Mouse (Mus musculus) neural tube, embryonic 15.5 days (tissue): ENCODE measurements at regions not wholly inside any gene's neighbourhood (a gene's known extent, or its start where the extent isn't known, plus 50 kb on each side); places are given as distances from the start of the nearest gene placed in this dataset.

Experiments used
- ATAC-seq: fragments of 200-750 bp; cut with Nextera tagmentation; 2 replicates; pipeline ENCODE4 v1.8.0; 2017; ENCODE audit warnings: mild to moderate bottlenecking, moderate TSS enrichment, moderate library complexity; ENCODE audit not compliant: low FRiP score
- H3K27ac ChIP-seq: fragments of 300-500 bp; sonication (generic); replicated peaks from 2 replicates; pipeline ENCODE4 v1.5.1; 2015; ENCODE audit warnings: mild to moderate bottlenecking, inconsistent platforms
- H3K27me3 ChIP-seq: fragments of 300-500 bp; sonication (generic); replicated peaks from 2 replicates; pipeline ENCODE4 v1.6.1; 2015; ENCODE audit warnings: inconsistent platforms
- H3K36me3 ChIP-seq: fragments of 300-500 bp; sonication (generic); 2 replicates; pipeline ENCODE4 v1.6.1; 2015; ENCODE audit warnings: inconsistent platforms
- H3K4me1 ChIP-seq: fragments of 300-500 bp; sonication (generic); 2 replicates; pipeline ENCODE4 v1.6.1; 2015; ENCODE audit warnings: inconsistent platforms
- H3K4me2 ChIP-seq: fragments of 300-500 bp; sonication (generic); 2 replicates; pipeline ENCODE4 v1.6.1; 2015; ENCODE audit warnings: inconsistent platforms, mild to moderate bottlenecking, moderate library complexity
- H3K4me3 ChIP-seq: fragments of 300-500 bp; sonication (generic); replicated peaks from 2 replicates; pipeline ENCODE4 v1.5.1; 2015; ENCODE audit warnings: mild to moderate bottlenecking, inconsistent platforms
- H3K9ac ChIP-seq: fragments of 300-500 bp; sonication (generic); replicated peaks from 2 replicates; pipeline ENCODE4 v1.6.1; 2015; ENCODE audit warnings: mild to moderate bottlenecking, inconsistent platforms
- H3K9me3 ChIP-seq: fragments of 300-500 bp; sonication (generic); replicated peaks from 2 replicates; pipeline ENCODE4 v1.6.1; 2016; ENCODE audit warnings: inconsistent platforms
- WGBS: fragments of 180-500 bp; shearing (Covaris S2); methylation state at CpG from one replicate; pipeline ENCODE4 v1.1.7; 2015; ENCODE audit warnings: mixed read lengths; 5-methylcytosine and 5-hydroxymethylcytosine counted together

DNA sequence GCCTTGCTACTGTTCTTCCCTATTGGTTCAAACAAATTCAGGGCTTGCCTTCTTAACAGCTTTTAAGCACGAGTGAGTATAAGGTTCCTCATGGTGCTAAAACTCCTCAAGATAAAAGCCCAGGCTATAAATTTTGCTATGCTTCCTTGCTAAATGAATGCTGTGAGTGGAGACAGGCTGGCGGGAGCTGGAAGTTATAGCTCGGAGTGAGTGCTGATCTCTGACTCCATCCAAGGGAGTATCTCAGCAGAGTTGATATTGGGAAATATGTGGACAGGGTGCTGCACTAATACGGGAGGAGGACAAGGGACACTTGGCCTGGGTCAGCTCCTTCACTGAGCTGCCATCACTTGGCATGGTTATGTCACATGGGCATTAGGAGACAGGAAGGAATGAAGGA is 123.5 kb upstream of the Pik3r1 start:
- H3K27ac ChIP-seq, result no peak overlapping the region
- no peak overlapping the region for H3K4me2 ChIP-seq
- no peak overlapping the region for H3K4me3 ChIP-seq
- no peaks in the 10 kb centered on the region for H3K4me1 ChIP-seq
- H3K27me3 ChIP-seq, result 0 out of 2 replicates have a peak, but pooled peaks cover 3% of the 10 kb centered on the region
- no peaks in the 10 kb centered on the region for H3K9me3 ChIP-seq
- no peak for ATAC-seq
- H3K9ac ChIP-seq, result no peak overlapping the region
- WGBS, result 58% methylated on average over 4 of the region's 4 CpGs
- H3K36me3 ChIP-seq, result no peaks in the 10 kb centered on the region

DNA sequence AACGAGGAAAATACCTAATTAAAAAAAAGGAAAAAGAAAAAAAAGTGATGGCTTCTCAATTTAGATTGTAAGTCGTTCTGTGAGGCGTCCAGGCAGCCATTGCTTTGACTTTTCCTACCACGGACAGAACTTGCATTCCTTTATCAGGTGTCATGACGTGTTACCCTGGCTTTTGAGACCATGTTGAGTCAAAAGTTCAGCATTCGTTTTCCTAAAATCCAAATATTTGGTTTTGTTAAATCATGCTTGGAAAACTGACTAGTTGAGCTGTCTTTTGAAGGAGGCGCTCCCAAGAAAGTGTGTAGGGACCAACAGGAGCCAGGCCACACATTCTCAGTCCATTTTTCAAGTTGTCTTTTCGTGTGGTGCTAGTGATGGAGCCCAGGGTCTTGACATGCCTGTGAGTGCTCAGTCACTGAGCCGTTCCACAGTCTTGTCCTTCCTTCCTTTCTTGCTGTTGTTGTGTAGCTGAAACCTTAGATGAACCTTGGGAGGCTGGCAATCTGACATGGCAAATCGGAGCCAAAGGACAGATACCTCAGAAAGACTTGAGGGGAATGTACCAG is 125.1 kb upstream of the Pik3r1 start:
- H3K36me3 ChIP-seq, result no peaks in the 10 kb centered on the region
- H3K4me1 ChIP-seq, result no peaks in the 10 kb centered on the region
- WGBS, result 90% methylated on average over 10 of the region's 10 CpGs
- H3K4me3 ChIP-seq, result no peak overlapping the region
- no peak overlapping the region for H3K9ac ChIP-seq
- H3K27ac ChIP-seq, result no peak overlapping the region
- H3K27me3 ChIP-seq, result 0 out of 2 replicates have a peak, but pooled peaks cover 3% of the 10 kb centered on the region
- no peak for ATAC-seq
- no peaks in the 10 kb centered on the region for H3K9me3 ChIP-seq
- H3K4me2 ChIP-seq, result no peak overlapping the region

DNA sequence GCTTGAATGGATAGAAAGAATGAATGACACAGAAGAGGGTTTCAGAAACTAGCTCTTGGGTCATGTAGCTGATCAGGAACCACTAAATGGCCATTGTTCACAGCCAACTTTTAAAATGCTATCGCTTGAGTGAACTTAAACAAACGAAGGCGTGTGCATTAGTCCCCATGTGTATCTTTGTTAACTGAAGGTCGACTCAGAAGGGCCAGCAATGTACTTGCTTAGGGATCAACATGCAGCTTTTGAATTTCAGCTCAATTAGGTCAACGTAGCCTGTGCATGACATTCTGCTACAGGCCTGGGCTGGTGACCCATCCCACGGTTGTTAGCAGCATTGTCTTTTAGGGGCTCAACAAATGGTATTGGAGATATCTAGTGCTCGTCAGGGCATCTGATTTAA is 127.1 kb upstream of the Pik3r1 start:
- Histone ChIP-seq H3K4me3 (no peak overlapping the region), H3K4me1 (no peaks in the 10 kb centered on the region), H3K27ac (no peak overlapping the region), H3K9me3 (no peaks in the 10 kb centered on the region), H3K36me3 (no peaks in the 10 kb centered on the region), H3K27me3 (0 out of 2 replicates have a peak, but pooled peaks cover 3% of the 10 kb centered on the region), H3K9ac (no peak overlapping the region), H3K4me2 (no peak overlapping the region)
- no peak for ATAC-seq
- 65% methylated on average over 7 of the region's 7 CpGs for WGBS

DNA sequence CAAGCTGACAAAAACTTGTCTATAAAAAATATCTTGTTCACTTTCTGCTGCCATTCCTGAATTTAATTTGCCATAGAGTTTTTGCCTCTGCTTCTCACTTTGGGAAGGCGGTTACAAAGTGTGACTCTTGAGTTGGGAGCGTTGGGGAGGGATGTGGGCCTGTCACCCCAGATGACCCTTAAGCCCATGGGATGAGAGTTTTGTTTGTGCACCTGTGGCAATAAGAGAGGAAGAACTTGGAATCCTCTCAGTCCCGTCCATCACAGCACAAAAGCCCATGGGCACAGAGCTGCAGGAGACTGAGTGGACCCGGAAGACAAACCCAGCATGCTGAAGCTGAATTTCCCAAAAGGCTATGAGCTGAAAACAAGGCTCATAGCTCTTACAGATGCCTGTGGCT is 127.7 kb upstream of the Pik3r1 start:
- no peak overlapping the region for H3K9ac ChIP-seq
- no peaks in the 10 kb centered on the region for H3K36me3 ChIP-seq
- no peak overlapping the region for H3K27ac ChIP-seq
- 70% methylated on average over 4 of the region's 4 CpGs for WGBS
- no peaks in the 10 kb centered on the region for H3K9me3 ChIP-seq
- no peak overlapping the region for H3K4me3 ChIP-seq
- ATAC-seq, result no peak
- H3K4me2 ChIP-seq, result no peak overlapping the region
- H3K4me1 ChIP-seq, result no peaks in the 10 kb centered on the region
- 0 out of 2 replicates have a peak, but pooled peaks cover 3% of the 10 kb centered on the region for H3K27me3 ChIP-seq

DNA sequence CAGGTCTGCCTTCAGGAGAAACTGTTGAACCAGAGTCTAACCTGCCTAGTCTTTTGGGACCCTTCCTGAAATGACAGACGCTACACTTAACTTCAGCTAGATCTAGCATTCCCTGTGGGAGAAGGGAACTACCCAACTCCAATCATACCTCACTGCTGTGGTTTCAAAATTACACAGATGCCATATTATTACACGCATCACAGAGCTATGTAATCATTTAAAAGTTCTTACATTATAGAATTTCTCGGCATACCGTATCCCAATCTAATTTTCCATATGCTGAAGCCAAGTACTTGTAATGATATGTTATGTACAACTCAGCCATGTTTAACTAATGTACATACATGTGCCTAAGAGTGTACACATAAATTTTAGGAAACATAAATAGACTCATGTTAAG is 128.9 kb upstream of the Pik3r1 start:
- 92% methylated on average over 4 of the region's 4 CpGs for WGBS
- no peaks in the 10 kb centered on the region for H3K27me3 ChIP-seq
- H3K4me3 ChIP-seq, result no peak overlapping the region
- no peak overlapping the region for H3K4me2 ChIP-seq
- H3K9me3 ChIP-seq, result no peaks in the 10 kb centered on the region
- no peak for ATAC-seq
- H3K27ac ChIP-seq, result no peak overlapping the region
- H3K36me3 ChIP-seq, result no peaks in the 10 kb centered on the region
- no peak overlapping the region for H3K9ac ChIP-seq
- H3K4me1 ChIP-seq, result no peaks in the 10 kb centered on the region

DNA sequence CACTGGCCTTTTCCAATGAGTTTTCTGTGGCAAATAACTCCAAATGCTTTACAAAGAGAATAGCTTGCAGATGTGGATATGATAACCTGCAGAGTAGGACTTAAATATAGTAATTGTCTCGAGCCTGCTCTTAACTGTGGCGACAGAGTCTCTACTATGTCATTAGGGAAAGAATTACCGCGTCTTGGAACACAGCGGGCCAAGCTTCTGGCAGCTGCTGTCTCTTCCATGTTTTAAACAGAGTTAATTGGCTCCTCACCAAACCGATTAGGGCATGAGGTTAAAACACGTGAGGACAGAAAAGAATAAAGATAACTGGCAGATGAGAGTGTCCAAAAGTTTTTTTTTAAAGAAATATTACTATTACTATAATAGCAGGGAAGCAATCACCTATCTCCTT is 134.2 kb upstream of the Pik3r1 start:
- Histone ChIP-seq H3K36me3 (no peaks in the 10 kb centered on the region), H3K27ac (no peak overlapping the region), H3K9me3 (no peaks in the 10 kb centered on the region), H3K27me3 (no peaks in the 10 kb centered on the region), H3K4me3 (no peak overlapping the region), H3K4me2 (no peak overlapping the region), H3K9ac (no peak overlapping the region), H3K4me1 (0 out of 2 replicates have a peak, but pooled peaks cover 4% of the 10 kb centered on the region)
- no peak for ATAC-seq
- WGBS, result 46% methylated on average over 7 of the region's 7 CpGs

DNA sequence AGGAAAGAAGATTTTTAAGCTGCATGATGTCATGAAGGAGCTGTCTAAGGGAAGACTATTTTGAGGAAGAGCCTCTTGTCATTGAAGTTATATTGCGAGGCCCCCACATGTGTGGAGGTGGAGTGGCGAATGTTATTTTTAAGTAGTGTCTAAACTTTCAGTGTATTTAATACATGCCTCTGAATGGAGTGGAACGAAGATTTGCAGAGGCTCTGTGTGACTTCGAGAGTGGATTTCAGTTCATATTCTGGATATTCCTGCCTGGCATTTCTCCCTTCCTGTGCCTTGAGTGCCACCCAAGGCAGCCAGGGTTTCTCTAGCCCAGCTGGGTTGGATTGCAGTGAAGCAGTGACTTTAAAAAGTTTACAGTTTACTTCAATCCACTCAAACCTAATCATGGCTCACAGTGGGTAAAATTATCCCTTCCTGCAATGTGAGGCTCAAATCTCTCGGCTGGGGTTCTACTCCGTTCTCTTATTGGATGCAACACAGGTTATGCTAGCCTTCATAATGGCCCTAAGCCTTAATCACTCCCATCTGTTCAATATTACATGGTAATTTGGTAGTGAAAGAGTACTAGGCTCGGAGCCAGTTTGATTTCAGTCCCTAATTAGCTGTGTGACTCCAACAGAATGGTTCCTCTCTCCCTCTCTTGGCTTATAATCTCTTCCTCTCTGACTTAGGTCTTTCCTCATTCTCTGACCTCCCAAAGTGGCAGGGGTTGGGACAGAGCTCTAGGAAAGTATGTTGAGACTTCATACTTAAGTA is 138.1 kb upstream of the Pik3r1 start:
- H3K9me3 ChIP-seq, result no peaks in the 10 kb centered on the region
- H3K4me3 ChIP-seq, result no peak overlapping the region
- no peaks in the 10 kb centered on the region for H3K27me3 ChIP-seq
- 0 out of 2 replicates have a peak, but pooled peaks cover 4% of the 10 kb centered on the region for H3K4me1 ChIP-seq
- WGBS, result 60% methylated on average over 7 of the region's 7 CpGs
- H3K27ac ChIP-seq, result no peak overlapping the region
- no peaks in the 10 kb centered on the region for H3K36me3 ChIP-seq
- ATAC-seq, result peak; percentile 82
- H3K4me2 ChIP-seq, result no peak overlapping the region
- H3K9ac ChIP-seq, result no peak overlapping the region

DNA sequence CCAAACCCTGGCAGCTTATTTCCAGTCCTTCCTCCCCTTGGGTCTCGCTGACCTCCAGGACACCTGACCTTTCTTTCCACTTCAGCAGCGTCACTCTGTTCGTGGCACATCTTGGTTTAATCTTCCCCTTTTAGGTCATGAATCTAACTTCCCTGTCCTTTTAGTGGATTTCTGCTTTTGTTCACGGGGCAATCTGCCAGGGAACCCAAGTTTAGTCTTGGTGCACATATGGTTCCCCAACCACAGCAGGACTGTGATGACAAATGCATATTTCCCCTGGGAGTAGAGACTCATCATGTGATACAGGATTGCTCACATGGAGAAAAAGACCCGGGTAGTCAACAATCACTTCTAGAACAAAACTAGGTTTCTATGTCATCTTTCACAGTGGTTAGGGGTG is 141.0 kb upstream of the Pik3r1 start:
- Histone ChIP-seq H3K27me3 (no peaks in the 10 kb centered on the region), H3K27ac (no peak overlapping the region), H3K9me3 (no peaks in the 10 kb centered on the region), H3K36me3 (no peaks in the 10 kb centered on the region), H3K4me3 (no peak overlapping the region), H3K9ac (no peak overlapping the region), H3K4me2 (no peak overlapping the region), H3K4me1 (0 out of 2 replicates have a peak, but pooled peaks cover 4% of the 10 kb centered on the region)
- WGBS, result 70% methylated on average over 5 of the region's 5 CpGs
- no peak for ATAC-seq

DNA sequence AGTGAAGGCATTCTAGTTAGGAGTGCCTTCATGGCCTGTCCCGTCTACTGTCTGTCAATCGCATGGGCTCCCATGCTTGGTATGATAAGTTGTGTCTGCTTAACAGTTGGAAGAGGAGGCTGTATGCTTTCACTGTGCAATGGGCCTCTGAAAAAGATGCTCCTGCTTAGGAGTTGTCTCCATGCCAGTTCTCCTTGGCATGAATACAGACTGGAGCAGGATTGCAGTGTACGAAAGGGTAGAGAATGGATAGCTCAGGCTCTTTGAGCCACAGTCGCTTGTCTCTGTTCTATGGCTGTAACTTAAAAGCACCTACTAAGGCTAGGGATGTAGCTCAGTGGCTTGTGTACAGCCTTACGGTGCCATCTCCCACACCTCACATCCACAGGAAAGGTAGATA is 142.7 kb upstream of the Pik3r1 start:
- ATAC-seq, result no peak
- no peak overlapping the region for H3K4me2 ChIP-seq
- no peaks in the 10 kb centered on the region for H3K36me3 ChIP-seq
- H3K4me1 ChIP-seq, result peaks cover 12% of the 10 kb centered on the region
- H3K27me3 ChIP-seq, result no peaks in the 10 kb centered on the region
- 87% methylated on average over 5 of the region's 5 CpGs for WGBS
- no peak overlapping the region for H3K4me3 ChIP-seq
- no peak overlapping the region for H3K9ac ChIP-seq
- H3K9me3 ChIP-seq, result no peaks in the 10 kb centered on the region
- no peak overlapping the region for H3K27ac ChIP-seq

DNA sequence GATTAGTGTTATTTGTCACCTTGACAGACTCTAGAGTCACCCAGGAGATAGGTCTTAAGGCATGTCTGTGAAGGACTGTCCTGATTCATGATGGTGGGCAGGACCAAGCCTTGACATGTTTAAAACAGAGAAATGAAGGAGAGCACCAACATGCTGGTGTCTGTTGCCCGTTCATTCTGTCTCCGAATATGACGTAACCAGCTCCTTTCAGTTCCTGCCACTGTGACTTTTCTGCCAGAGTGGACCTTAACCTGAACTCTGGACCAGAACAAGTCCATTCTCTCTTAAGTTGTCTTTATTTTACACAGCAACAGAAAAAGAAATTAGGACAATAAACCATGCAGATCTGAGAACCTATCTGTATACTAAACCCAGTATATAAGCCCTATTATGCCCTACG is 146.1 kb upstream of the Pik3r1 start:
- Histone ChIP-seq H3K36me3 (no peaks in the 10 kb centered on the region), H3K4me3 (no peak overlapping the region), H3K4me1 (peaks cover 8% of the 10 kb centered on the region), H3K27me3 (no peaks in the 10 kb centered on the region), H3K27ac (no peak overlapping the region), H3K9ac (no peak overlapping the region), H3K9me3 (no peaks in the 10 kb centered on the region), H3K4me2 (no peak overlapping the region)
- 90% methylated on average over 4 of the region's 4 CpGs for WGBS
- ATAC-seq, result no peak

DNA sequence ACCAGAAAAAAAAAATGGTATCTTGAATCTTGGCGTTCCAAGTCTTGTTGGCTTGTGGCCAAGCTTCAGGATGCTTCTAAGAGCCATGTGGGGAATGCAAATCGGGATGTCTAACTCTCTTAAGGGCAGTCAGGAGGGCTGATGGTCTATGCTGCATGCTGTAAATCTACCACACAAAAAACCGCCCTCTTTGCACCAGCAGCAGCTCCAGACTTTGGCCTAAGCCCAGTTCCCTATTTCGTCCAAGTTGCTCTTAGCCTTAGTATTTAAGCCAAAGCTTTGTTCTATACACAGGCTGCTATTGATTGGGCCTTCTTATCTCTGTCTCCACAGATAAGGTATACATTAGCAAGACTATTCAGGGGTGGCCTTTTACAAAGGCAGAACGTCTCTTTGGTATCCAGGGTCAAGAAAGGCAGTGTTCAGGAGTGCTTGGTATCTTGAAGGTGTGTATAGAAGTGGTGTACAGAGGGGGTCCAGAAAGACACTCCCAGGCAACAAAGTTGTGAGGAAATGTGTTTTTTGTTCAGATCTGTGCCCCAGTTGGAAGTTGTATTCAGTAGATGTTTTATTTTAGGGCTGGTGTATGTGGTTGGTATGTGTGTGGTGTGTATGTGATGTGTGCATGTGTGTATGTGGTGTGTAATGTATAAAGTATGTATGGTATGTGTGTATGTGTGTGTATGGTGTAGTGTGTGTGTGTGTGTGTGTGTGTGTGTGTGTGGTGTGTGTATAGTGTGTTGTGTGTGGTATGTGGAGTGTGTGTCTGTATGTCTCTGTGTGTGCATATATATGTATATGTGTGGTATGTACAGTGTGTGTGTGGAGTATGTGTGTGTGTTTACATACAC is 146.9 kb upstream of the Pik3r1 start:
- Histone ChIP-seq H3K9ac (no peak overlapping the region), H3K27me3 (no peaks in the 10 kb centered on the region), H3K4me1 (peaks cover 8% of the 10 kb centered on the region), H3K4me3 (no peak overlapping the region), H3K9me3 (no peaks in the 10 kb centered on the region), H3K4me2 (no peak overlapping the region), H3K36me3 (no peaks in the 10 kb centered on the region), H3K27ac (no peak overlapping the region; the same call in 1 of the 2 replicates)
- ATAC-seq, result peak; percentile 85; the same call in 1 of the 2 replicates
- WGBS, result 26% methylated on average over 5 of the region's 5 CpGs
